Mouse (Mus musculus): Measurements from ENCODE around the gene Kdm5a. TPM values are rescaled to one million over a fixed set of nuclear protein-coding genes. Genes with fewer than 3 reads are reported as not detected.

Gene Kdm5a
- polyA plus RNA-seq, 1 experiment from 2014 or later: 55.3 TPM

Other genes starting within 250 kb of the Kdm5a start
- 0.21 and 0.25 TPM in 2 replicates for gene D330020A13Rik, start 69.8 kb upstream of the Kdm5a start, polyA plus RNA-seq (2016; fragmentation: Nextera tagmentation; extraction: Ambion mirVana)
- gene B4galnt3, start 69.6 kb upstream of the Kdm5a start, polyA plus RNA-seq (2016; fragmentation: Nextera tagmentation; extraction: Ambion mirVana): 0.41 and 0.52 TPM in 2 replicates
- gene Ccdc77, start 250 bp downstream of the Kdm5a start, polyA plus RNA-seq (2016; fragmentation: Nextera tagmentation; extraction: Ambion mirVana): 30.1 and 32.7 TPM in 2 replicates
- gene Il17ra, start 99.1 kb downstream of the Kdm5a start, polyA plus RNA-seq (2016; fragmentation: Nextera tagmentation; extraction: Ambion mirVana): 3.1 and 3.7 TPM in 2 replicates
- gene Tmem121b, start 129.7 kb downstream of the Kdm5a start, polyA plus RNA-seq (2016; fragmentation: Nextera tagmentation; extraction: Ambion mirVana): 0.18 and 0.25 TPM in 2 replicates
- gene Hdhd5, start 167.2 kb downstream of the Kdm5a start, polyA plus RNA-seq (2016; fragmentation: Nextera tagmentation; extraction: Ambion mirVana): 22.9 and 24.0 TPM in 2 replicates